Mouse (Mus musculus) midbrain, embryonic 13.5 days (tissue): Measurements from ENCODE around the gene Pkd1. TPM values are rescaled to one million over a fixed set of nuclear protein-coding genes. Genes with fewer than 3 reads are reported as not detected.

ENCODE experiments used
- ATAC-seq: fragments of 200-750 bp; cut with Nextera tagmentation; 2 replicates; pipeline ENCODE4 v1.8.0; 2017; ENCODE audit warnings: mild to moderate bottlenecking, moderate TSS enrichment, moderate library complexity
- H3K27ac ChIP-seq: fragments of 300-500 bp; sonication (generic); 2 replicates; pipeline ENCODE4 v1.5.1; 2015; ENCODE audit warnings: inconsistent platforms, mild to moderate bottlenecking, moderate library complexity
- H3K27me3 ChIP-seq: fragments of 300-500 bp; sonication (generic); 2 replicates; pipeline ENCODE4 v1.6.1; 2015; ENCODE audit warnings: mild to moderate bottlenecking, inconsistent platforms
- H3K36me3 ChIP-seq: fragments of 300-500 bp; sonication (generic); 2 replicates; pipeline ENCODE4 v1.6.1; 2015; ENCODE audit warnings: mild to moderate bottlenecking, inconsistent platforms
- H3K4me1 ChIP-seq: fragments of 300-500 bp; sonication (generic); replicated peaks from 2 replicates; pipeline ENCODE4 v1.6.1; 2015; ENCODE audit warnings: inconsistent platforms
- H3K4me2 ChIP-seq: fragments of 300-500 bp; sonication (generic); replicated peaks from 2 replicates; pipeline ENCODE4 v1.6.1; 2015; ENCODE audit warnings: moderate library complexity, mild to moderate bottlenecking, inconsistent platforms
- H3K4me3 ChIP-seq: fragments of 300-500 bp; sonication (generic); replicated peaks from 2 replicates; pipeline ENCODE4 v1.5.1; 2015; ENCODE audit warnings: mild to moderate bottlenecking, inconsistent platforms
- H3K9ac ChIP-seq: fragments of 300-500 bp; sonication (generic); replicated peaks from 2 replicates; pipeline ENCODE4 v1.6.1; 2015; ENCODE audit warnings: mild to moderate bottlenecking, inconsistent platforms
- H3K9me3 ChIP-seq: fragments of 300-500 bp; sonication (generic); 2 replicates; pipeline ENCODE4 v1.6.1; 2016; ENCODE audit warnings: mild to moderate bottlenecking, inconsistent platforms
- WGBS: fragments of 180-500 bp; shearing (Covaris S2); methylation state at CpG from one replicate; pipeline ENCODE4 v1.1.7; 2015; 5-methylcytosine and 5-hydroxymethylcytosine counted together
- microRNA-seq: library from miRNA; unstranded; fragments of <30 nt; microRNA quantifications from one replicate; pipeline ENCODE4, GENCODE M21; 2016
- polyA plus RNA-seq: library from polyadenylated mRNA; unstranded; fragments of >200 nt; fragmentation: Nextera tagmentation; extraction: Ambion mirVana; gene quantifications from 2 replicates; pipeline ENCODE4 v1.2.1, GENCODE M21; 2015

Pkd1 gene
- polyA plus RNA-seq, 1 experiment from 2014 or later = 19.4 TPM

- H3K27me3 ChIP-seq = no peaks in the 10 kb centered on the region
- H3K36me3 ChIP-seq = 0 out of 2 replicates have a peak, but pooled peaks cover 2% of the 10 kb centered on the region
- H3K4me3 ChIP-seq = no peak overlapping the region
- H3K9ac ChIP-seq = no peak overlapping the region
- no peak for ATAC-seq
- H3K4me1 ChIP-seq = no peaks in the 10 kb centered on the region
- H3K27ac ChIP-seq = no peak overlapping the region
- no peaks in the 10 kb centered on the region for H3K9me3 ChIP-seq
- WGBS = 77% methylated on average over 6 of the region's 6 CpGs
- no peak overlapping the region for H3K4me2 ChIP-seq
Observed at GRCm38 (mm10) chr17:24642791-24643343, 93.2 kb downstream of the Pkd1 start.

DNA sequence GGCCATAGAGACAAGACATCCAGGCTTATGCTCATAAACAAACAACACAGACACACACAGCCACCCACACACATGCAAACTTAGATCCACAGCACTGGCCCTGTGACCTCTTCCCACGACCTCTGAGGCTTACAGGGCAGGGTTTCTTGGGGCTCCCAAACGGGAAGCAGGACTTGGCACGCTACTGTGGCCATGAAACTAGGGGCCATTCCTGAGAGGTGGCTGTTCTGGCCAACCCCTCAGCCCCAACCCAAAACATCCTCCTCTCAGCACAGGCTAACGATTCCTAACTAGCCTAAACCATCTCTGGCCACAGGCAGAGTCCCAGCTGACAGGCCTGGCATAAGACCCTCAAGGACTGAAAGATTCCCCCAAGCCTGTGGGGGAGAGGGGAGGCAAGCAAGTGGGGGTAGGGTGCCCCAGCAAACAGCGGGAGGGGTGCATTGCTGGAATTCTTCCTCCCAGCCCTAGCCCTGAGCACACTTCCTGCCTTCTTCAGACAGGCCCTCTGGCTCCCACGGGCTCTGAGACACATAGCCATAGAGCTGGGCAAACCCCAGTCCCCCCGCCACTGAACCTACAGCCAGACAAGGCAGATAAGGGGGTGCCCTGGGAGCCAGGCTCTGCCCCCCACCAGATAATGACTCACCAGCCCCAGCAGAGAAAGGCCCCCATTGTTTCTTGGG is 94.5 kb downstream of the Pkd1 start:
- WGBS = 59% methylated on average over 7 of the region's 7 CpGs
- Histone ChIP-seq H3K9ac (no peak overlapping the region; the same call in 1 of the 2 replicates), H3K27ac (no peak overlapping the region)

GRCm38 (mm10) chr17:24644875-24645721 is 95.5 kb downstream of the Pkd1 start:
- H3K9me3 ChIP-seq = no peaks in the 10 kb centered on the region
- H3K27me3 ChIP-seq = peaks cover 19% of the 10 kb centered on the region
- no peak overlapping the region for H3K4me2 ChIP-seq
- H3K4me1 ChIP-seq = peaks cover 9% of the 10 kb centered on the region
- no peak overlapping the region for H3K4me3 ChIP-seq
- ATAC-seq = no peak
- 0 out of 2 replicates have a peak, but pooled peaks cover 2% of the 10 kb centered on the region for H3K36me3 ChIP-seq
- H3K27ac ChIP-seq = no peak overlapping the region
- H3K9ac ChIP-seq = no peak overlapping the region; the same call in 1 of the 2 replicates
- 87% methylated on average over 9 of the region's 9 CpGs for WGBS

More for the DNA sequence above, 94.5 kb downstream of the Pkd1 start:
- no peaks in the 10 kb centered on the region for H3K9me3 ChIP-seq
- H3K36me3 ChIP-seq = 0 out of 2 replicates have a peak, but pooled peaks cover 2% of the 10 kb centered on the region
- ATAC-seq = no peak
- H3K27me3 ChIP-seq = peaks cover 11% of the 10 kb centered on the region
- H3K4me2 ChIP-seq = no peak overlapping the region
- no peaks in the 10 kb centered on the region for H3K4me1 ChIP-seq
- H3K4me3 ChIP-seq = no peak overlapping the region

DNA sequence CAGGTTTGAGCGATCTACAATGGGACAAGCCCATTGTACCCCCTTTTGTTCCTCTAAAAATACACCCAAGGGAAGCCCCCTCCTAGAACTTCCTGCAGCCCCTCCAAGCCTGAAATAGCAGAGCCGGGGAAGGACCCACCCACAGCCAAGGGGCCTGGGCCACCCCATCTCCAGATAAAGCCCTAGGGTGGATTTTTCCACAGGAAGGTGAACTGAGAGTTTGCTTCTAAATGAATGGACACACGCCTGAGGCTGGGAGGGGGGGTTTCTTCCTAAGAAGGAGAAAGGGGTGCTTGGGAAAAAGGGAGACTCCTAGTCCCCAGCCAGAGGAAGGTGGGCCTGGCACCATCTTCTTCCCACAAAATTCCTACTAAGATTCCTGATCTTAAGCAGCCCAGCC is 96.3 kb downstream of the Pkd1 start:
- no peak overlapping the region for H3K9ac ChIP-seq
- H3K4me3 ChIP-seq = no peak overlapping the region
- H3K36me3 ChIP-seq = no peaks in the 10 kb centered on the region
- H3K9me3 ChIP-seq = no peaks in the 10 kb centered on the region
- no peak for ATAC-seq
- no peak overlapping the region for H3K4me2 ChIP-seq
- H3K27ac ChIP-seq = no peak overlapping the region
- WGBS = 87% methylated on average over 3 of the region's 3 CpGs
- H3K4me1 ChIP-seq = peaks cover 13% of the 10 kb centered on the region
- peaks cover 27% of the 10 kb centered on the region for H3K27me3 ChIP-seq

Small RNA genes lying within 50 kb of the gene (microRNA-seq; reads per million reads assigned to microRNA genes)
- gene Gm24589 = not detected

Other genes with a start within 250 kb of the Pkd1 start
- gene Abca17, start 198.8 kb upstream of the Pkd1 start, polyA plus RNA-seq = 0.12 and 0.14 TPM in 2 replicates
- gene Abca3, start 197.9 kb upstream of the Pkd1 start, polyA plus RNA-seq = 22.7 and 23.9 TPM in 2 replicates
- 370 and 374 TPM in 2 replicates for gene Rnps1, start 135.3 kb upstream of the Pkd1 start, polyA plus RNA-seq
- gene Eci1, start 123.2 kb upstream of the Pkd1 start, polyA plus RNA-seq = 45.5 and 45.9 TPM in 2 replicates
- gene Dnase1l2, start 106.7 kb upstream of the Pkd1 start, polyA plus RNA-seq = 6.8 and 6.9 TPM in 2 replicates
- gene E4f1, start 79.5 kb upstream of the Pkd1 start, polyA plus RNA-seq = 44.0 and 45.1 TPM in 2 replicates
- gene Pgp, start 79.4 kb upstream of the Pkd1 start, polyA plus RNA-seq = 48.3 and 54.9 TPM in 2 replicates
- not detected in 2 replicates for gene Bricd5, start 76.0 kb upstream of the Pkd1 start, polyA plus RNA-seq
- 38.6 and 41.4 TPM in 2 replicates for gene Mlst8, start 70.8 kb upstream of the Pkd1 start, polyA plus RNA-seq
- 24.7 and 29.1 TPM in 2 replicates for gene Caskin1, start 61.2 kb upstream of the Pkd1 start, polyA plus RNA-seq
- gene Traf7, start 21.9 kb upstream of the Pkd1 start, polyA plus RNA-seq = 97.3 and 106 TPM in 2 replicates
- gene Rab26, start 15.6 kb upstream of the Pkd1 start, polyA plus RNA-seq = 2.9 TPM in 2 replicates
- gene Tsc2, start 82.8 kb downstream of the Pkd1 start, polyA plus RNA-seq = 73.1 and 74.1 TPM in 2 replicates
- gene Nthl1, start 82.8 kb downstream of the Pkd1 start, polyA plus RNA-seq = 10.0 and 10.8 TPM in 2 replicates
- gene Slc9a3r2, start 100.5 kb downstream of the Pkd1 start, polyA plus RNA-seq = 21.3 and 23.5 TPM in 2 replicates
- not detected in 2 replicates for gene Npw, start 108.6 kb downstream of the Pkd1 start, polyA plus RNA-seq
- 15.0 and 18.6 TPM in 2 replicates for gene Zfp598, start 119.9 kb downstream of the Pkd1 start, polyA plus RNA-seq
- gene Syngr3, start 140.1 kb downstream of the Pkd1 start, polyA plus RNA-seq = 95.0 and 98.1 TPM in 2 replicates
- gene Gfer, start 146.3 kb downstream of the Pkd1 start, polyA plus RNA-seq = 36.7 and 39.9 TPM in 2 replicates
- 1.7 and 2.2 TPM in 2 replicates for gene Noxo1, start 146.4 kb downstream of the Pkd1 start, polyA plus RNA-seq
- 81.4 and 84.3 TPM in 2 replicates for gene Tbl3, start 157.8 kb downstream of the Pkd1 start, polyA plus RNA-seq
- gene Rnf151, start 168.2 kb downstream of the Pkd1 start, polyA plus RNA-seq = not detected in 2 replicates
- gene Rps2, start 168.3 kb downstream of the Pkd1 start, polyA plus RNA-seq = 770 and 771 TPM in 2 replicates
- 257 and 260 TPM in 2 replicates for gene Ndufb10, start 174.6 kb downstream of the Pkd1 start, polyA plus RNA-seq
- not detected in 2 replicates for gene Rpl3l, start 178.0 kb downstream of the Pkd1 start, polyA plus RNA-seq
- gene Msrb1, start 186.8 kb downstream of the Pkd1 start, polyA plus RNA-seq = 18.0 and 19.6 TPM in 2 replicates
- gene Hs3st6, start 203.2 kb downstream of the Pkd1 start, polyA plus RNA-seq = 0.13 and 0.22 TPM in 2 replicates